ENCODE assay signal across 13 mouse cellular contexts in genomic region chr9:23030546-23030945, GRCm38 (mm10).
A peak's percentile ranks its signal among the peaks of the same experiment; 100 is the strongest.
DNase-seq lines count a peak whose midpoint lies in the region; ATAC-seq and TF ChIP-seq lines count a peak whose summit lies in the region.
"Had no signal": no experiment of that assay in that cellular context is flagged by ENCODE, and none has a peak within 500 bp of the region (broad histone marks: within the 10 kb centered on the region; RNA-seq: fewer than 3 reads in every experiment).

No protein-coding gene starts in this region.

- TF ChIP-seq CTCF in heart, postnatal 0 days (IDR thresholded peaks at IDR 0.05; ENCODE audit: low read depth), result no peak

- H3K27me3 ChIP-seq in heart, postnatal 0 days (ENCODE audit: control insufficient read depth, insufficient read depth, low read length), result no peaks in the 10 kb centered on the region
- H3K27me3 ChIP-seq in forebrain, embryonic 12.5 days, result peaks cover 5% of the 10 kb centered on the region

- H3K4me1 ChIP-seq in heart, postnatal 0 days (ENCODE audit: control insufficient read depth, insufficient read depth), result 0 out of 2 replicates have a peak, but pooled peaks cover 4% of the 10 kb centered on the region
- peaks cover 6% of the 10 kb centered on the region for H3K4me1 ChIP-seq in forebrain, embryonic 12.5 days

- WGBS in heart, postnatal 0 days, result 16% methylated on average over 2 of the region's 2 CpGs
- WGBS in forebrain, embryonic 12.5 days, result 65% methylated on average over 2 of the region's 2 CpGs

- TF ChIP-seq EP300 in heart, postnatal 0 days (IDR thresholded peaks at IDR 0.05; ENCODE audit: low read depth), result no peak

- peak overlapping the region; percentile 23 for H3K27ac ChIP-seq in heart, postnatal 0 days (ENCODE audit: low read depth)
- H3K27ac ChIP-seq in forebrain, embryonic 12.5 days, result no peak overlapping the region
- H3K27ac ChIP-seq: embryonic facial prominence, embryonic 13.5 days; stomach, postnatal 0 days had no signal

- H3K9me3 ChIP-seq in heart, postnatal 0 days (replicated peaks; ENCODE audit: control insufficient read depth, low read length), result no peaks in the 10 kb centered on the region
- H3K9me3 ChIP-seq in forebrain, embryonic 12.5 days, result no peaks in the 10 kb centered on the region
- H3K9me3 ChIP-seq: embryonic facial prominence, embryonic 13.5 days had no signal

- H3K4me3 ChIP-seq in heart, postnatal 0 days (ENCODE audit: low read depth, low read length), result no peak overlapping the region
- H3K4me3 ChIP-seq in forebrain, embryonic 12.5 days (replicated peaks), result no peak overlapping the region
- H3K4me3 ChIP-seq: embryonic facial prominence, embryonic 13.5 days had no signal

- H3K4me2 ChIP-seq in heart, postnatal 0 days (ENCODE audit: low read depth, low read length), result no peak overlapping the region
- H3K4me2 ChIP-seq in forebrain, embryonic 12.5 days, result no peak overlapping the region
- H3K4me2 ChIP-seq: embryonic facial prominence, embryonic 13.5 days; midbrain, embryonic 11.5 days had no signal

- peak; percentile 6 for DNase-seq in kidney, adult 18-20 months
- DNase-seq in kidney, adult 11 months, result no peak
- DNase-seq in heart, adult 8-10 months (ENCODE audit: low spot score), result peak; percentile 41
- no peak for DNase-seq in heart, postnatal 0 days (ENCODE audit: low spot score)
- peak; percentile 28 to 39 for DNase-seq in kidney, postnatal 4 days
- no peak for DNase-seq in testis, postnatal 10 days (ENCODE audit: low spot score)
- DNase-seq in cerebellum, adult 8-10 months, result no peak
- DNase-seq: cerebellum, postnatal 36 days had no signal

- H3K36me3 ChIP-seq in heart, postnatal 0 days (replicated peaks; ENCODE audit: control insufficient read depth, insufficient read depth, low read length), result no peaks in the 10 kb centered on the region
- no peaks in the 10 kb centered on the region for H3K36me3 ChIP-seq in forebrain, embryonic 12.5 days (replicated peaks)
- H3K36me3 ChIP-seq: embryonic facial prominence, embryonic 13.5 days had no signal

- no peak overlapping the region for H3K9ac ChIP-seq in heart, postnatal 0 days (replicated peaks; ENCODE audit: low read depth, low read length)
- H3K9ac ChIP-seq in forebrain, embryonic 12.5 days, result no peak overlapping the region
- H3K9ac ChIP-seq: embryonic facial prominence, embryonic 13.5 days had no signal

- no peak for ATAC-seq in heart, postnatal 0 days (ENCODE audit: insufficient read depth, low read depth)
- ATAC-seq in forebrain, embryonic 12.5 days (ENCODE audit: low FRiP score), result no peak
- ATAC-seq: forebrain, embryonic 16.5 days had no signal

Comparison
In these comparisons a context has a peak if more than half of its experiments do, and no peak if none do; other contexts are left out.
1. DNase-seq: peak in kidney, adult 18-20 months (single experiment), heart, adult 8-10 months (single experiment) and kidney, postnatal 4 days (2 of 2); none in kidney, adult 11 months (single experiment), heart, postnatal 0 days (single experiment), testis, postnatal 10 days (single experiment) and cerebellum, adult 8-10 months (single experiment).